Mouse (Mus musculus): ENCODE results near the gene Tmem59l. TPM values are rescaled to one million over a fixed set of nuclear protein-coding genes. Genes with fewer than 3 reads are reported as not detected.
A peak's percentile ranks its signal among the peaks of the same experiment; 100 is the strongest.

Gene Tmem59l
- polyA plus RNA-seq, 1 experiment from 2014 or later, result 0.31 TPM

DNA sequence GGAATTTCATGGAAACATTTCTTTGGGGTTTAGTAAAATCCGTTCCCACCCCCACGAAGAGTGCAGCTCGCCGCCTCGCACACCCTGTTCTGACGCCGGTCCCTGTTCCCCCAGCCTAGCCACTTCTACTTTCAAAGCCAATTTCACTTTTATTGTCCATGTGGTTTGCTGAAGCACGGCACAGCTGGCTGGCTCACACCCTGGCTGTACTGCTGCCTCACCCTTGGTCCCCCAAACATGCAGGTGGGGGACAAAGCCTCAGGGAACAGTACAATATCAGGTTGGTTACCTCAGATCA lies 24.7 kb downstream of the Tmem59l start:
- Histone ChIP-seq H3K27me3 (ENCODE audit: control insufficient read depth, insufficient read depth, low read length) (no peaks in the 10 kb centered on the region), H3K36me3 (ENCODE audit: control insufficient read depth, insufficient read depth, low read length) (no peaks in the 10 kb centered on the region), H3K9me3 (ENCODE audit: control insufficient read depth, low read length) (no peaks in the 10 kb centered on the region), H3K4me2 (ENCODE audit: low read length) (no peak overlapping the region), H3K4me3 (ENCODE audit: control insufficient read depth in 1 of 2, insufficient read depth in 1 of 2, low read depth in 1 of 2, low read length in 2 of 2) (no peak overlapping the region), H3K27ac (replicated peaks in 1 of 2; ENCODE audit: control insufficient read depth in 1 of 2, insufficient read depth in 1 of 2, low read depth in 2 of 2, low read length in 2 of 2) (no peak overlapping the region), H3K9ac (ENCODE audit: low read length) (no peak overlapping the region), H3K4me1 (ENCODE audit: control insufficient read depth in 2 of 2, insufficient read depth in 2 of 2, low read length in 2 of 2) (peaks cover 33 to 34% of the 10 kb centered on the region in 2 experiments)
- WGBS, result 95% methylated on average over 8 of the region's 8 CpGs
- ATAC-seq (ENCODE audit: insufficient number of reproducible peaks, insufficient read depth, low FRiP score, low read depth), result no peak

DNA sequence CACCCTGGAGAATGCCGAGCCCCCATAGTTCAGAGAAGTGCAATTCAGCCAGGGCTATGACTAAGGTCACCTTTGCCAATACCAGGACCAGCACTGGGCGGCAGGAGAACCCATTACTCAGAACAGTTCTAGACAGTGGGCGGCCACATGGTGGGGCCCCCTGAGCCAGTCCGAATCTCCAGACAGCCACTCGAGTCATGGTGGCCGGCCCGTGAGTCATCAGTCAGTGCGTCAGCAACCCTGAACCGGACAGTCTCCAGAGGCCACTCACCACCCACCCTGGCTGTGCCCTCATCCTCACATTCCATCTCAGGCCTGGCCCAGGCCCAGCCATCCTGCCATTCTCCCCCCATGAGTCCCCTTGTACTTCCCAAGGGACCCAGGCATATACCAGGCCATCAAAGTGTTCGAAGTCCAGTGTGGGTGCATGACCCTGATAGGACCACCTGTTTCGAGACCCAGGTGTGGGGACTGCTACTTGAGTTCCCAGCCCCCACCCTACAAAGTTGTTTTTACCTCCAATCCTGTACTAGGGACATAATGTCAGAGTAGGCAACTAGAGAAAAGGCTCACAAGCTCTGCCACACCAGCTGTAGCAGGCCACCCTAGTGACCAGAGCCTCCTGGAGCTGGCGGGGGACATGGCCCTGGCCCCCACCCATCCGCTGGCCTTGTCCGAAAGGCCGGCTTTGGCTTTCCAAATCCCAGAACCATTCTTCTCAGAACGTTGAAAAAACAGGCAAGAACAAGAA lies 25.2 kb downstream of the Tmem59l start:
- no peak overlapping the region for H3K4me3 ChIP-seq (ENCODE audit: control insufficient read depth in 1 of 2, insufficient read depth in 1 of 2, low read depth in 1 of 2, low read length in 2 of 2)
- no peaks in the 10 kb centered on the region for H3K27me3 ChIP-seq (ENCODE audit: control insufficient read depth, insufficient read depth, low read length)
- H3K27ac ChIP-seq (replicated peaks in 1 of 2; ENCODE audit: control insufficient read depth in 1 of 2, insufficient read depth in 1 of 2, low read depth in 2 of 2, low read length in 2 of 2), result no peak overlapping the region
- WGBS, result 70% methylated on average over 16 of the region's 16 CpGs
- H3K4me2 ChIP-seq (ENCODE audit: low read length), result no peak overlapping the region
- peak overlapping the region; percentile 25; the same call in 1 of the 2 replicates for H3K9ac ChIP-seq (ENCODE audit: low read length)
- H3K36me3 ChIP-seq (ENCODE audit: control insufficient read depth, insufficient read depth, low read length), result no peaks in the 10 kb centered on the region
- no peaks in the 10 kb centered on the region for H3K9me3 ChIP-seq (ENCODE audit: control insufficient read depth, low read length)
- ATAC-seq (ENCODE audit: insufficient number of reproducible peaks, insufficient read depth, low FRiP score, low read depth), result no peak
- peaks cover 28% of the 10 kb centered on the region in 2 experiments for H3K4me1 ChIP-seq (ENCODE audit: control insufficient read depth in 2 of 2, insufficient read depth in 2 of 2, low read length in 2 of 2)

DNA sequence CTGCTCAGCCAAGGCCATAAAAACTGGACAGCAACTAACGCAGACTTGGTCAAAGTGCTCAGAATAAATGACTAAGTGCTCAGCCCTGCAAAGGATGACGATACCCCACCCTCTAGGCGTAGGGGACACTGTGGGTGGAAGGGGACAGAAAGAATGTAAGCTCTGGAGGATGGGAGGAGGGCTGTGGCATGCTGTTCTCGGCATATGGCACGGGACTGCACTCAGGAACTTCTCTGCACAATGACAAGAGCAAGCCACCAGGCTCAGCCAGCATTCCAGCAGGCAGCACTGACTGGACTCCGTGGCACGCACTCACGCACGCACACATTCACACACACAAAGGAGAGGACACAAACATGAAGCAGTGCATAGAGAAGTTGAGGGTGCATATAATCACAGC lies 26.6 kb downstream of the Tmem59l start:
- Histone ChIP-seq H3K4me3 (ENCODE audit: control insufficient read depth in 1 of 2, insufficient read depth in 1 of 2, low read depth in 1 of 2, low read length in 2 of 2) (no peak overlapping the region), H3K27me3 (ENCODE audit: control insufficient read depth, insufficient read depth, low read length) (no peaks in the 10 kb centered on the region), H3K9me3 (ENCODE audit: control insufficient read depth, low read length) (no peaks in the 10 kb centered on the region), H3K4me2 (ENCODE audit: low read length) (no peak overlapping the region), H3K9ac (ENCODE audit: low read length) (no peak overlapping the region), H3K36me3 (ENCODE audit: control insufficient read depth, insufficient read depth, low read length) (no peaks in the 10 kb centered on the region), H3K27ac (replicated peaks in 1 of 2; ENCODE audit: control insufficient read depth in 1 of 2, insufficient read depth in 1 of 2, low read depth in 2 of 2, low read length in 2 of 2) (0 out of 4 replicates have a peak overlapping the region, but pooled peaks have one; percentile 2 to 5), H3K4me1 (ENCODE audit: control insufficient read depth in 2 of 2, insufficient read depth in 2 of 2, low read length in 2 of 2) (peaks cover 21% of the 10 kb centered on the region in 2 experiments; a peak in 3 of 4 replicates)
- peak; percentile 55 for ATAC-seq (ENCODE audit: insufficient number of reproducible peaks, insufficient read depth, low FRiP score, low read depth)
- WGBS, result 39% methylated on average over 9 of the region's 9 CpGs

DNA sequence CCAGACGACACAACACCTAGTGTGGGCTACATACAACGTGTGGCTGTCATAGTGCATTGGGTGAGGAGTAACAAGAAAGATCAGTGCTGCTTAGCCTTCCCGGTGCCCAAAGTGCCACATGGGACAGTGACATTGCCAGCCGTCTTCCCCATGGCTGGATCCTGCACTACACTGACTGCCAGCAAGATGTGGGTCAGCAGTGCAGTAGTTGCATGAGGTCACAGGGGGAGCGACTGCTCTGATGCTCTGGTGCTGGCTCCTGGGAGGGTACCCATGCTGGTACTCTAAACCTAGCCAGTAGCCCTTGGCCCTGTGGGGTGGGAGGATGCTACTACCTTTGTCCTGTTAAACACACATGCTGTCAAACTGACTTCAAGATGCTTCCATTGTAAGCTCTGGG lies 27.0 kb downstream of the Tmem59l start:
- H3K4me2 ChIP-seq (ENCODE audit: low read length), result no peak overlapping the region
- H3K9ac ChIP-seq (ENCODE audit: low read length), result no peak overlapping the region
- no peaks in the 10 kb centered on the region for H3K9me3 ChIP-seq (ENCODE audit: control insufficient read depth, low read length)
- peaks cover 21% of the 10 kb centered on the region in 2 experiments; a peak in 3 of 4 replicates for H3K4me1 ChIP-seq (ENCODE audit: control insufficient read depth in 2 of 2, insufficient read depth in 2 of 2, low read length in 2 of 2)
- no peak overlapping the region for H3K4me3 ChIP-seq (ENCODE audit: control insufficient read depth in 1 of 2, insufficient read depth in 1 of 2, low read depth in 1 of 2, low read length in 2 of 2)
- no peaks in the 10 kb centered on the region for H3K27me3 ChIP-seq (ENCODE audit: control insufficient read depth, insufficient read depth, low read length)
- 0 out of 4 replicates have a peak overlapping the region, but pooled peaks have one; percentile 2 to 5 for H3K27ac ChIP-seq (replicated peaks in 1 of 2; ENCODE audit: control insufficient read depth in 1 of 2, insufficient read depth in 1 of 2, low read depth in 2 of 2, low read length in 2 of 2)
- H3K36me3 ChIP-seq (ENCODE audit: control insufficient read depth, insufficient read depth, low read length), result no peaks in the 10 kb centered on the region
- WGBS, result 79% methylated on average over 5 of the region's 5 CpGs
- ATAC-seq (ENCODE audit: insufficient number of reproducible peaks, insufficient read depth, low FRiP score, low read depth), result no peak

DNA sequence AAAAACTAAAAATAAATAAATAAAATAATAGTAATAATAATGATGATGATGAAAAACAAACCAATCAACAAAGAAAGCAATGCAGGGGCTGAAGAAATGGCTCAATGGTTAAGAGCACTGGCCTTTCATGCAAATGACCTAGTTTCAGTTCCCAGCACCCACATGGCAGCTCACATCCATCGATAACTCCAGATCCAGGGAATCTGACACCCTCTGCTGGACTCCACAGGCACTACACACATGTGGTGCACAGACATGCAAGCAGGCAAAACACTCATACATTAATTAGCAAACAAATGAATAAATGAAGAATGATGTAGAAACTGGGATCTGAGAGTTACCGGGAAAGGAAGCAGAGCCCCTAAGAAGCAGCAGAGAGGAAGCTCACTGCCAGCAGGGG lies 27.5 kb downstream of the Tmem59l start:
- Histone ChIP-seq H3K36me3 (ENCODE audit: control insufficient read depth, insufficient read depth, low read length) (no peaks in the 10 kb centered on the region), H3K4me1 (ENCODE audit: control insufficient read depth in 2 of 2, insufficient read depth in 2 of 2, low read length in 2 of 2) (peaks cover 18 to 23% of the 10 kb centered on the region in 2 experiments; a peak in 3 of 4 replicates), H3K4me2 (ENCODE audit: low read length) (no peak overlapping the region), H3K9me3 (ENCODE audit: control insufficient read depth, low read length) (no peaks in the 10 kb centered on the region), H3K27me3 (ENCODE audit: control insufficient read depth, insufficient read depth, low read length) (no peaks in the 10 kb centered on the region), H3K27ac (replicated peaks in 1 of 2; ENCODE audit: control insufficient read depth in 1 of 2, insufficient read depth in 1 of 2, low read depth in 2 of 2, low read length in 2 of 2) (no peak overlapping the region), H3K4me3 (ENCODE audit: control insufficient read depth in 1 of 2, insufficient read depth in 1 of 2, low read depth in 1 of 2, low read length in 2 of 2) (no peak overlapping the region), H3K9ac (ENCODE audit: low read length) (no peak overlapping the region)
- ATAC-seq (ENCODE audit: insufficient number of reproducible peaks, insufficient read depth, low FRiP score, low read depth), result no peak
- 96% methylated on average over 2 of the region's 2 CpGs for WGBS

DNA sequence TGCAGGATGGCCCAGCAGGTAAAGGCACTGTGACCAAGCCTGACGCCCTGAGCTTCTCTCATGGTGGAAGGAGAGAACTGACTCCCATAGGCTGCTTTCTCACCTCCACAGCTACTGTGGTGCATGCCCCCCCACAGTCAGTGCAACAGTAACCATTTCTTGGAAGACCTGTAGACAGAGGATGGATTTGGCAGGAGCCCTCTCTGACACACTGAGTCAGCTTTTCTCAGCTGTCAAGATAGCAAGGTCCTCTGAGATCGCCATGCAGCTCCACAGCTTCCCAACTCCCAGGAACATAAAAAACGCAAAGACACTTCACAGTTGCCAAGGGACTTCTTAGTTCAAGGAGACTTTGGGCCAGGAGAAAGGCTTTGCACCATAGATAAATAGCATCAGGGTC lies 28.7 kb downstream of the Tmem59l start:
- Histone ChIP-seq H3K36me3 (ENCODE audit: control insufficient read depth, insufficient read depth, low read length) (no peaks in the 10 kb centered on the region), H3K9ac (ENCODE audit: low read length) (no peak overlapping the region), H3K4me1 (ENCODE audit: control insufficient read depth in 2 of 2, insufficient read depth in 2 of 2, low read length in 2 of 2) (peaks cover 29 to 34% of the 10 kb centered on the region in 2 experiments), H3K4me3 (ENCODE audit: control insufficient read depth in 1 of 2, insufficient read depth in 1 of 2, low read depth in 1 of 2, low read length in 2 of 2) (no peak overlapping the region), H3K27me3 (ENCODE audit: control insufficient read depth, insufficient read depth, low read length) (no peaks in the 10 kb centered on the region), H3K4me2 (ENCODE audit: low read length) (no peak overlapping the region), H3K9me3 (ENCODE audit: control insufficient read depth, low read length) (no peaks in the 10 kb centered on the region), H3K27ac (replicated peaks in 1 of 2; ENCODE audit: control insufficient read depth in 1 of 2, insufficient read depth in 1 of 2, low read depth in 2 of 2, low read length in 2 of 2) (no peak overlapping the region)
- WGBS, result 63% methylated on average over 3 of the region's 3 CpGs
- ATAC-seq (ENCODE audit: insufficient number of reproducible peaks, insufficient read depth, low FRiP score, low read depth), result no peak

DNA sequence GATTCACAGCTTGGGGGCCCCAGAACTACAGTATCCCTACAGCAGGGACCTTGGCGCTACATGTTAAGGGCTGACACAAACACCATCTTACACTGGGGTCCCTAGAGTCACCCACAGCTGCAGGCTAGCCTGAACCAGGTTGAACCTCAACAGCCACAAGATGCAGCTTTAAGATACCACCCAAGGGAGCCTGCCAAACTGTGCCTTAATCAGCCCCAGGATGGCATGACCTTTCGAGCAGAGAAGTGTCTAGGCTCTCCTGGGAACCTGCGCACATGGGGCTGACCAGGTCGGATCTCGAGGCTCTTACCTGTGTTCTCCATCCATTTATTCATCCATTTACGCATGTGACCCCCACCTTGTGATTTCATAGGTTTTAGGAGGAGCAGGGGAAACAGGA lies 29.3 kb downstream of the Tmem59l start:
- no peak overlapping the region for H3K4me3 ChIP-seq (ENCODE audit: control insufficient read depth in 1 of 2, insufficient read depth in 1 of 2, low read depth in 1 of 2, low read length in 2 of 2)
- ATAC-seq (ENCODE audit: insufficient number of reproducible peaks, insufficient read depth, low FRiP score, low read depth), result no peak
- H3K9ac ChIP-seq (ENCODE audit: low read length), result no peak overlapping the region
- no peak overlapping the region for H3K27ac ChIP-seq (replicated peaks in 1 of 2; ENCODE audit: control insufficient read depth in 1 of 2, insufficient read depth in 1 of 2, low read depth in 2 of 2, low read length in 2 of 2)
- H3K27me3 ChIP-seq (ENCODE audit: control insufficient read depth, insufficient read depth, low read length), result no peaks in the 10 kb centered on the region
- H3K4me2 ChIP-seq (ENCODE audit: low read length), result no peak overlapping the region
- H3K36me3 ChIP-seq (ENCODE audit: control insufficient read depth, insufficient read depth, low read length), result no peaks in the 10 kb centered on the region
- H3K4me1 ChIP-seq (ENCODE audit: control insufficient read depth in 2 of 2, insufficient read depth in 2 of 2, low read length in 2 of 2), result peaks cover 35 to 40% of the 10 kb centered on the region in 2 experiments
- H3K9me3 ChIP-seq (ENCODE audit: control insufficient read depth, low read length), result no peaks in the 10 kb centered on the region
- 85% methylated on average over 6 of the region's 6 CpGs for WGBS

DNA sequence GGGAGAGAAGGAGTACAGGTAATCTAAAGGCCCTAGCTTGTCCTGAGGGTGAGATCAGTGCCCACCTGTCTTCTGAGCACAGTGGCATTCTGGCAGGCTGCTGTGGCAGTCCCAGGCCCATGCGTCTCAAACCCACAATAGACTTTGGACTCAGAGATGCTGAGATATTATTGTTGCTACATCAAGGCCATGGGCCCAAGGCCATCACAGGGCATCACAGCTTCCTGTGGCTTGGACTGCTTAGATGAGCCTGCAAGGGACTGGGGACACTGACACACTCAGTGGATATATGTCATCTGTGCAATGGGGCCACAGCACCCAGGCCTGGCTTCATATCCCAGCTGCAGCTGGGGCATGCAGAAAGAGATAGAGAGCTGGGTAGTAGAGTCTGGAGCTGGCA lies 30.2 kb downstream of the Tmem59l start:
- WGBS, result 92% methylated on average over 1 of the region's 1 CpGs
- Histone ChIP-seq H3K27me3 (ENCODE audit: control insufficient read depth, insufficient read depth, low read length) (no peaks in the 10 kb centered on the region), H3K9me3 (ENCODE audit: control insufficient read depth, low read length) (no peaks in the 10 kb centered on the region), H3K27ac (replicated peaks in 1 of 2; ENCODE audit: control insufficient read depth in 1 of 2, insufficient read depth in 1 of 2, low read depth in 2 of 2, low read length in 2 of 2) (no peak overlapping the region), H3K36me3 (ENCODE audit: control insufficient read depth, insufficient read depth, low read length) (0 out of 2 replicates have a peak, but pooled peaks cover 5% of the 10 kb centered on the region), H3K4me1 (ENCODE audit: control insufficient read depth in 2 of 2, insufficient read depth in 2 of 2, low read length in 2 of 2) (peaks cover 38 to 46% of the 10 kb centered on the region in 2 experiments), H3K4me3 (ENCODE audit: control insufficient read depth in 1 of 2, insufficient read depth in 1 of 2, low read depth in 1 of 2, low read length in 2 of 2) (no peak overlapping the region), H3K9ac (ENCODE audit: low read length) (no peak overlapping the region), H3K4me2 (ENCODE audit: low read length) (no peak overlapping the region)
- ATAC-seq (ENCODE audit: insufficient number of reproducible peaks, insufficient read depth, low FRiP score, low read depth), result no peak
